Mouse (Mus musculus) cerebellum, adult 11 months (tissue): ENCODE data around the gene Sh2d3c.

Source experiments
- DNase-seq: peaks from one replicate; pipeline ENCODE4 v3.0.0; 2022

Gene Sh2d3c

GRCm38 (mm10) chr2:32700966-32701743, 19.7 kb upstream of the Sh2d3c start:
- DNase-seq: no peak

- DNase-seq: no peak
Observed at GRCm38 (mm10) chr2:32703046-32703445, 17.8 kb upstream of the Sh2d3c start.

- no peak for DNase-seq
Observed at GRCm38 (mm10) chr2:32704021-32704421, 16.8 kb upstream of the Sh2d3c start, which contains the start of gene Fpgs. TSS of gene Fpgs (minus strand) at chr2:32704145.

GRCm38 (mm10) chr2:32705018-32705417, 15.8 kb upstream of the Sh2d3c start:
- DNase-seq: no peak

- DNase-seq: no peak
Observed at GRCm38 (mm10) chr2:32706971-32707370, 13.9 kb upstream of the Sh2d3c start.

- no peak for DNase-seq
Observed at GRCm38 (mm10) chr2:32708643-32709042, 12.2 kb upstream of the Sh2d3c start.

- no peak for DNase-seq
Observed at GRCm38 (mm10) chr2:32709521-32710137, 11.2 kb upstream of the Sh2d3c start.

- no peak for DNase-seq
Observed at GRCm38 (mm10) chr2:32710425-32710824, 10.4 kb upstream of the Sh2d3c start.

GRCm38 (mm10) chr2:32711301-32712056, 9.4 kb upstream of the Sh2d3c start:
- DNase-seq: no peak

- peak; percentile 66 for DNase-seq
Observed at GRCm38 (mm10) chr2:32712108-32712551, 8.7 kb upstream of the Sh2d3c start.

GRCm38 (mm10) chr2:32712586-32712933, 8.3 kb upstream of the Sh2d3c start:
- peak; percentile 95 for DNase-seq

GRCm38 (mm10) chr2:32712934-32713817, 7.7 kb upstream of the Sh2d3c start, which contains the start of gene Cdk9:
TSS of gene Cdk9 (minus strand) at chr2:32713076.
- peak; percentile 93 for DNase-seq

- peak; percentile 38 for DNase-seq
Observed at GRCm38 (mm10) chr2:32714117-32714986, 6.5 kb upstream of the Sh2d3c start.

- no peak for DNase-seq
Observed at GRCm38 (mm10) chr2:32714987-32715425, 5.8 kb upstream of the Sh2d3c start.

- DNase-seq: no peak
Observed at GRCm38 (mm10) chr2:32718761-32719160, 2.1 kb upstream of the Sh2d3c start.

GRCm38 (mm10) chr2:32720053-32720452, 802 bp upstream of the Sh2d3c start:
- DNase-seq: no peak

- no peak for DNase-seq
Observed at GRCm38 (mm10) chr2:32722046-32722445, 1.2 kb downstream of the Sh2d3c start.

- DNase-seq: no peak
Observed at GRCm38 (mm10) chr2:32722581-32722980, 1.7 kb downstream of the Sh2d3c start.

GRCm38 (mm10) chr2:32724149-32724548, 3.3 kb downstream of the Sh2d3c start:
- no peak for DNase-seq

- DNase-seq: no peak
Observed at GRCm38 (mm10) chr2:32724832-32725790, 4.3 kb downstream of the Sh2d3c start.
